Mouse (Mus musculus): ENCODE data around the gene Map2k2. TPM values are rescaled to one million over a fixed set of nuclear protein-coding genes. Genes with fewer than 3 reads are reported as not detected.
A peak's percentile ranks its signal among the peaks of the same experiment; 100 is the strongest.

Map2k2 gene
- polyA plus RNA-seq, 1 experiment from 2014 or later, result 118 TPM

GRCm38 (mm10) chr10:81145307-81145706 lies 39.6 kb downstream of the Map2k2 start:
- Histone ChIP-seq H3K9ac (replicated peaks; ENCODE audit: low read depth) (no peak overlapping the region), H3K27ac (ENCODE audit: low read length) (no peak overlapping the region), H3K4me1 (ENCODE audit: insufficient read depth, low read depth, low read length) (peaks cover 26% of the 10 kb centered on the region), H3K4me3 (ENCODE audit: low read depth, low read length) (no peak overlapping the region), H3K36me3 (ENCODE audit: insufficient read depth, low read length) (peaks cover 44% of the 10 kb centered on the region), H3K4me2 (replicated peaks; ENCODE audit: low read depth, low read length) (no peak overlapping the region), H3K9me3 (ENCODE audit: low read length) (no peaks in the 10 kb centered on the region), H3K27me3 (replicated peaks; ENCODE audit: insufficient read depth, low read length) (no peaks in the 10 kb centered on the region)
- WGBS, result 95% methylated on average over 6 of the region's 6 CpGs
- TF ChIP-seq CTCF (IDR thresholded peaks at IDR 0.05) (no peak), EP300 (IDR thresholded peaks at IDR 0.05) (no peak)
- DNase-seq (ENCODE audit: low spot score), result no peak
- ATAC-seq, result no peak

GRCm38 (mm10) chr10:81145778-81146177 lies 40.1 kb downstream of the Map2k2 start:
- no peak overlapping the region for H3K4me3 ChIP-seq (ENCODE audit: low read depth, low read length)
- H3K36me3 ChIP-seq (ENCODE audit: insufficient read depth, low read length), result peaks cover 44% of the 10 kb centered on the region
- H3K4me2 ChIP-seq (replicated peaks; ENCODE audit: low read depth, low read length), result no peak overlapping the region
- no peak overlapping the region for H3K9ac ChIP-seq (replicated peaks; ENCODE audit: low read depth)
- DNase-seq (ENCODE audit: low spot score) (no peak), ATAC-seq (no peak; the same call in 1 of the 2 replicates)
- WGBS, result 62% methylated on average over 5 of the region's 7 CpGs
- H3K27me3 ChIP-seq (replicated peaks; ENCODE audit: insufficient read depth, low read length), result no peaks in the 10 kb centered on the region
- no peak for TF ChIP-seq CTCF (IDR thresholded peaks at IDR 0.05)
- no peak for TF ChIP-seq EP300 (IDR thresholded peaks at IDR 0.05)
- no peak overlapping the region for H3K27ac ChIP-seq (ENCODE audit: low read length)
- H3K4me1 ChIP-seq (ENCODE audit: insufficient read depth, low read depth, low read length), result peaks cover 21% of the 10 kb centered on the region
- no peaks in the 10 kb centered on the region for H3K9me3 ChIP-seq (ENCODE audit: low read length)

GRCm38 (mm10) chr10:81146296-81146695 lies 40.6 kb downstream of the Map2k2 start:
- ATAC-seq, result 0 out of 2 replicates have a peak, but pooled peaks have one; percentile 18
- 74% methylated on average over 4 of the region's 4 CpGs for WGBS

GRCm38 (mm10) chr10:81151261-81151660 lies 45.5 kb downstream of the Map2k2 start:
- ATAC-seq, result no peak
- H3K9ac ChIP-seq (replicated peaks; ENCODE audit: low read depth), result no peak overlapping the region
- WGBS, result 73% methylated on average over 6 of the region's 6 CpGs
- no peak for TF ChIP-seq CTCF (IDR thresholded peaks at IDR 0.05)
- no peak for TF ChIP-seq EP300 (IDR thresholded peaks at IDR 0.05)
- no peaks in the 10 kb centered on the region for H3K27me3 ChIP-seq (replicated peaks; ENCODE audit: insufficient read depth, low read length)
- H3K36me3 ChIP-seq (ENCODE audit: insufficient read depth, low read length), result peaks cover 51% of the 10 kb centered on the region; the same call in 1 of the 2 replicates
- no peak overlapping the region for H3K4me3 ChIP-seq (ENCODE audit: low read depth, low read length)
- no peak for DNase-seq (ENCODE audit: low spot score)
- H3K4me2 ChIP-seq (replicated peaks; ENCODE audit: low read depth, low read length), result no peak overlapping the region
- H3K9me3 ChIP-seq (ENCODE audit: low read length), result no peaks in the 10 kb centered on the region
- no peak overlapping the region for H3K27ac ChIP-seq (ENCODE audit: low read length)
- H3K4me1 ChIP-seq (ENCODE audit: insufficient read depth, low read depth, low read length), result no peaks in the 10 kb centered on the region

More at GRCm38 (mm10) chr10:81146296-81146695, 40.6 kb downstream of the Map2k2 start:
- H3K9me3 ChIP-seq (ENCODE audit: low read length), result no peaks in the 10 kb centered on the region
- no peak overlapping the region for H3K4me3 ChIP-seq (ENCODE audit: low read depth, low read length)
- TF ChIP-seq EP300 (IDR thresholded peaks at IDR 0.05) (no peak), CTCF (IDR thresholded peaks at IDR 0.05) (no peak)
- H3K27me3 ChIP-seq (replicated peaks; ENCODE audit: insufficient read depth, low read length), result no peaks in the 10 kb centered on the region
- H3K4me2 ChIP-seq (replicated peaks; ENCODE audit: low read depth, low read length), result no peak overlapping the region
- no peak for DNase-seq (ENCODE audit: low spot score)
- H3K9ac ChIP-seq (replicated peaks; ENCODE audit: low read depth), result no peak overlapping the region
- no peak overlapping the region for H3K27ac ChIP-seq (ENCODE audit: low read length)
- peaks cover 44% of the 10 kb centered on the region for H3K36me3 ChIP-seq (ENCODE audit: insufficient read depth, low read length)
- H3K4me1 ChIP-seq (ENCODE audit: insufficient read depth, low read depth, low read length), result peaks cover 16% of the 10 kb centered on the region

- H3K4me1 ChIP-seq (ENCODE audit: insufficient read depth, low read depth, low read length), result no peaks in the 10 kb centered on the region
- DNase-seq (ENCODE audit: low spot score) (peak; percentile 22), ATAC-seq (peak; percentile 9; the same call in 1 of the 2 replicates)
Observed at GRCm38 (mm10) chr10:81152609-81153008, 46.9 kb downstream of the Map2k2 start.

GRCm38 (mm10) chr10:81154313-81154712 lies 48.6 kb downstream of the Map2k2 start:
- H3K4me2 ChIP-seq (replicated peaks; ENCODE audit: low read depth, low read length), result no peak overlapping the region
- WGBS, result 85% methylated on average over 12 of the region's 12 CpGs
- TF ChIP-seq CTCF (IDR thresholded peaks at IDR 0.05) (no peak), EP300 (IDR thresholded peaks at IDR 0.05) (no peak)
- no peak for ATAC-seq
- peaks cover 37% of the 10 kb centered on the region; the same call in 1 of the 2 replicates for H3K36me3 ChIP-seq (ENCODE audit: insufficient read depth, low read length)
- no peaks in the 10 kb centered on the region for H3K27me3 ChIP-seq (replicated peaks; ENCODE audit: insufficient read depth, low read length)
- no peak overlapping the region for H3K9ac ChIP-seq (replicated peaks; ENCODE audit: low read depth)
- DNase-seq (ENCODE audit: low spot score), result no peak
- no peak overlapping the region for H3K4me3 ChIP-seq (ENCODE audit: low read depth, low read length)
- no peaks in the 10 kb centered on the region for H3K9me3 ChIP-seq (ENCODE audit: low read length)
- no peak overlapping the region for H3K27ac ChIP-seq (ENCODE audit: low read length)
- H3K4me1 ChIP-seq (ENCODE audit: insufficient read depth, low read depth, low read length), result no peaks in the 10 kb centered on the region

More at GRCm38 (mm10) chr10:81152609-81153008, 46.9 kb downstream of the Map2k2 start:
- H3K4me3 ChIP-seq (ENCODE audit: low read depth, low read length), result no peak overlapping the region
- no peak overlapping the region for H3K4me2 ChIP-seq (replicated peaks; ENCODE audit: low read depth, low read length)
- H3K9ac ChIP-seq (replicated peaks; ENCODE audit: low read depth), result no peak overlapping the region
- no peak for TF ChIP-seq CTCF (IDR thresholded peaks at IDR 0.05)
- H3K9me3 ChIP-seq (ENCODE audit: low read length), result no peaks in the 10 kb centered on the region
- peaks cover 44% of the 10 kb centered on the region; the same call in 1 of the 2 replicates for H3K36me3 ChIP-seq (ENCODE audit: insufficient read depth, low read length)
- H3K27me3 ChIP-seq (replicated peaks; ENCODE audit: insufficient read depth, low read length), result no peaks in the 10 kb centered on the region
- WGBS, result 62% methylated on average over 12 of the region's 12 CpGs
- peak overlapping the region; percentile 51 for H3K27ac ChIP-seq (ENCODE audit: low read length)

GRCm38 (mm10) chr10:81154736-81155135 lies 49.0 kb downstream of the Map2k2 start:
- 86% methylated on average over 6 of the region's 6 CpGs for WGBS
- no peaks in the 10 kb centered on the region for H3K9me3 ChIP-seq (ENCODE audit: low read length)
- DNase-seq (ENCODE audit: low spot score) (no peak), ATAC-seq (no peak)
- H3K27ac ChIP-seq (ENCODE audit: low read length), result no peak overlapping the region
- H3K9ac ChIP-seq (replicated peaks; ENCODE audit: low read depth), result no peak overlapping the region
- TF ChIP-seq EP300 (IDR thresholded peaks at IDR 0.05) (no peak), CTCF (IDR thresholded peaks at IDR 0.05) (no peak)
- no peak overlapping the region for H3K4me3 ChIP-seq (ENCODE audit: low read depth, low read length)
- H3K36me3 ChIP-seq (ENCODE audit: insufficient read depth, low read length), result peaks cover 33% of the 10 kb centered on the region; the same call in 1 of the 2 replicates
- no peak overlapping the region for H3K4me2 ChIP-seq (replicated peaks; ENCODE audit: low read depth, low read length)
- H3K4me1 ChIP-seq (ENCODE audit: insufficient read depth, low read depth, low read length), result no peaks in the 10 kb centered on the region
- H3K27me3 ChIP-seq (replicated peaks; ENCODE audit: insufficient read depth, low read length), result no peaks in the 10 kb centered on the region
